Mouse (Mus musculus) spleen, postnatal 4 days (tissue): ENCODE measurements around the gene Gtf2h5.

Source experiments
- DNase-seq, 2 experiments: peaks; one replicate each; pipeline ENCODE4 v3.0.0; 2022; ENCODE audit warnings: low spot score in 2 of 2

Gtf2h5 gene

DNA sequence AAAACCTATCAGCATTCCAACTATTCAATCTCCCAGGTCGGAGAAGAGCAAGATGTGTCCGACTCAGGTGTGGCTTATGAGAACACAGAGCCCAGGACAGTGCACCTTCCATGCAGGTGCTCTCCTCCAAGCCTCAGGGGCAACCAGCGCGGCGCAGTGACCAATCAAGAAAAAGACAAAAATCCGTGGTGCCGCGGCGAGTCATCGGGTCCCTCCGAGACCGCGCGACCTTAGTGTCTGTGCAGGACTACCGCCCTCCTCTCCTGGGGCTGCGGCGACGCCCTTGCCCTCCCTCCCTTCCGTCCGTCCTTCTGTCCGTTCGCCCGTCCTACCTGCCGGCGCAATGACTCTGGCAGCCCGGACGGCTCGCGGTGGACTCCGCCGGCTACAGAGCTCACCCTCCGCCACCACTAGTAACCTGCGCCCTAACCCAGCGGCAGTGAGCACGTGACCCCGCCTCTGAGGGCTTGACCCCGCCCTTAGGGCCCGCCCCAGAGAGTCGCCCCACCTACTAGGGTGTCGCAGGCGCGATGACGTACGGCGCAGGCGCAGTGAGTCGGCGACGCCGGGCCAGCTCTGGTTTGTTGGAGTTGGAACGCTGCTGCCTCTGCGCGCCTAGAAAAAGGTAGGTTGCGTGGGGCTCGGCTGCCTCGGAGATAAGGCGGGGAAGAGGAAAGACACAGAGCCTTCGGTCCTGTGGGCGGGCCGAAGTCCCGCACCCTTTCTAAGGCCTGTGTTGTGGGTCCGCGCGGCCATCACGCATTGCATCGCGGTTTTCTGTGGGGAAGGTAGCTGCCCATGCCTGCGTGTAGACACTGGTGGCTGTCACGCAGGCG is at the start of gene Gtf2h5, which contains the start of gene Serac1:
Gene Gtf2h5, plus strand, starts transcription at position 500 of the 836 bp plus-strand sequence.
Gene Serac1, minus strand, starts transcription at position 455 of the 836 bp plus-strand sequence.
- peak; percentile 98 to 99 for DNase-seq

DNA sequence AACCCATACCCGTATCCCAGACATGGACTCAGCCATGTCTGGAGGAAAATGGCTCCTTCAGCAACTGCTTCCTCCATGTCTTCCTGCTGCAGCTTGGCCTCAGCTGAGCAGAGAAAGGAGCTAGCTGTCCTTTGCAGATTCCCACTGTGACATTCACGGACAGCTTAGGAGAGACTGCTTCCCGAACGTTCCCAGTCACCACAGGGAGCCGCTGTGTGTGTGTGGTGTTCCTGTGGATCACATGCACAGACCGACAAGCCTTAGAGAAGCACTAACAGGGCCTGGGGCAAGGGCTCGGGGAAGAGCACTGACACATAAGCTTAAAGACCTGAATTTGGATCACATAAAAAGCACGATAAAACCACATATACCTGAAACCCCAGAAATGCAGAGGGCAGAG is 43.9 kb upstream of the Gtf2h5 start:
- DNase-seq: no peak

DNA sequence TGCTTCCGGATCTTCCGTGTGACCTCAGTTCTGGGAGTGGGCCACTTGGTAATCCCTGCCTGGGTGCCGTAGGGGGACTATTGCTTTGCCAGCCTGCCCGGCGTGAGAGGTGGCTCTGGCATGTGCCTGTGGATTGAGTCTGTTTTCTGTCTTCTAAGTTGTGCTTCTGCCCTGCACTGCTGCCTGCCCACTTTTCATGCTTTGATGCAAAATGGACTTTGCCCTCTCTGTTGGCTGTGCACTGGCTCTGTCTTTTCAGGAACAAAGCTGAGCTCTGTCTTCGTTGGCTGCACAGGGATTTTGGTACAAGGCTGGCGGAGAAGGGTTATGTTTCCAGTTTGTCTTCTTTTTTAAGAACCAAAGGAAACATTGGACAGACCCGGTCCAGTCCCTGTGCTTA is 43.1 kb upstream of the Gtf2h5 start:
- DNase-seq: no peak

DNA sequence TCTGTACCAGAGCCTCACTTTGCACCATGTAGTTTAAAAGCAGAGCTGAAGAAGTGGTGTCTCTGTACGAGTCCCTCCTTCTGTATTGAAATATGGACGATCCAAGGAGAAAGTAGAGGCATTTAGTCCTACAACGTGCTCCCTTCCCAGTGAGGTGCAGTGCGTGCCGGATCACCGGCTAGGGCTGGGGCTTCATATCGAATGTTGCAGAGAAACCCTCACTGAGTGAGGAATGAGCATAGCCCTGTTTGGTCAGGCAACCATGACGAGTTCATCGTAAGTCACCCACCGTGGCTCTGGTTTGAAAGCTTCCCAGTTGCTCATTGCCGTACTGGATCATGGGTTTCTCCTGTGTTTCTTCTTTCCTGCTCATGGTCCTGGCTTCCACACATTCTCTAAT is 42.7 kb upstream of the Gtf2h5 start:
- DNase-seq: no peak

DNA sequence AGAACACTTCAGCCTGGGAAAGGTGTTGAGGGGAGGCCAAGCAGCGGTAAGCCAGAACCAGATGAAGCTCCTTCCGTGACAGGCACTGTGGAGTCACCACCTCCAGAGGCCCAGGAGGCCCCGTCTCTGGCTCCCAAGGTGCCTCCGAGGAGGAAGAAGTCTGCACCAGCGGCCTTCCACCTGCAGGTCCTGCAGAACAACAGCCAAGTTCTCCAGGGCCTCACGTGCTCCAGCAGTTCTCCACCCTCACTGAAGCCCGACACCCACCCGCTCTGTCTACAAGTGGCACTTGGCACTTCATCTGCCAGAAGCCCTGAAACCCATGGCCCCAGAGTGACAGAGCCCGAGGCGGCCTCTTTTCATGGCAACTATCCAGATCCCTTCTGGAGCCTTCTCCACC is 42.1 kb upstream of the Gtf2h5 start:
- DNase-seq: peak in 1 of 2 experiments; percentile 56

DNA sequence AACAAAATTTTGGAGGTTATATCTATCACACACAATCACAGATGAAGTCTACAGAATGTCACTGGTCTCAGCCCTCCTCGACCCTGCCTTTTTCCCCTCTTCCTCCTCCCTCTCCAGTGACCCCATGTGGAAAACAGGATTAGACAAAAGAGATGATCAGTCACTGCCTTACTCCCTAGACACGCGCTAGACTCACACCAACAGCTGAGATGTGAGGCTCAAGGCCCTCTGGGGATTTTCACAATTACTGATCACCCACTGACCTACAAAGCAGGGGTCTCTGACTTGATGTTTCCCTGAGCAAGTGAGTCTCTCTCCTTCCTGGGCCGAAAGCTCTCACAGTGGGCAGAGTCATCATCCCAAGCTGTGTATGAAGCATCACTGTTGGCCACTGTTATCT is 26.8 kb upstream of the Gtf2h5 start:
- DNase-seq: no peak

DNA sequence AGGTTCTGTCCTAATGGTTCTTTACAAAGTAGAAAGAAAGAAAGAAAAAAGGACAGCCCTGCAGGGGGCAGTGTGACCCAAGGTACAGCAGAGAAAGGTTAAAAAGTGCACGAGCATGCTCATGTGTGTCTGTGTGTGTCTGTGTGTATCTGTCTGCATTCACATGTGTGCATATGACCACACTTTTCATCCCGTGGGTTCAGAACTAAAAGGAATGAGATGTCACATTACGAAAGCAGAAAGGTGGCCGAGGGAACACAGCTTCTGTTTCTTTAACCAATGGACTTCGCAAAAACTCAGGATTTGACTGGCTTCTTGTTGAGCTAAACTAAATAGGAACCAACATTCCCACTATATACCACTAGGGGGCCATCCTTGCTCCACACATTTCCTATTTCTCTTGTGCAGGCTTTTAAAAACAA is 24.6 kb upstream of the Gtf2h5 start:
- DNase-seq: peak; percentile 61 to 83

DNA sequence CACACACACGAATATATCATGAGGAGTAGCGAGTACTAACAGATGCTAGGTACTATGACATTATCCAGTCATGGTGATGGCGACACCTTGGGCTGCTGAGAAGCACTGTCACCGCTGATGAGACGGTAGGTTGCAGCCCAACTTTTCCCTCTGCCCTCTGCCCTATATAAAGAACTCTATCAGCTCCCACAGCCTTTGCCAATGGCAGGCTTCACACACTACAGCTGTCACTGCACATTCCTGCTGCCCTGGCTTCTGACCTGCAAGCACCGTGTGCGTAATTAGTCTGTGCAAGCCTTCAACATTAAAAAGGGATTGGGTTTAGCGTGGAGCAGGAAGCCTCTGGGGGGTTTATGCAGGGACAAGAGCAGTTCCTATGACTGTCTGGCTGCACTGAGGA is 16.8 kb upstream of the Gtf2h5 start:
- no peak for DNase-seq

DNA sequence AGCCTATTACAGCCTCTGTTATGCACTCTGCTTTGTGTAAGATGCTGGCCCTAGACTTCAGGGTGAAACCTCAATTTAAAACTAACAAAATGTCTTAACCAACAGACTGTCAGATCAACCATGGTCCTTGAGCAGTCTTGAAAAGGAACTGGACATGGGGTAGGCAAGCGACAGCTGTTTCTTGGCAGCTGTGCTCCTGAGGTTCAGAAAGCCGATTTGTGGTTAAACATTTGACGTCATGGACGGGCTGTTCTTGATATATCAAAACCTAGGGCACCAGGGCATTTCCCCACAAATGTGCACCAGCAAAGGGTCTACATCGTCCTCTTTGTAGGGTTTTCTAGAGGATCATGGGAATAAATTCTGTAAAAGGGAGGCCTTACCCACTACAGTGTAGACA is 16.1 kb upstream of the Gtf2h5 start:
- no peak for DNase-seq

DNA sequence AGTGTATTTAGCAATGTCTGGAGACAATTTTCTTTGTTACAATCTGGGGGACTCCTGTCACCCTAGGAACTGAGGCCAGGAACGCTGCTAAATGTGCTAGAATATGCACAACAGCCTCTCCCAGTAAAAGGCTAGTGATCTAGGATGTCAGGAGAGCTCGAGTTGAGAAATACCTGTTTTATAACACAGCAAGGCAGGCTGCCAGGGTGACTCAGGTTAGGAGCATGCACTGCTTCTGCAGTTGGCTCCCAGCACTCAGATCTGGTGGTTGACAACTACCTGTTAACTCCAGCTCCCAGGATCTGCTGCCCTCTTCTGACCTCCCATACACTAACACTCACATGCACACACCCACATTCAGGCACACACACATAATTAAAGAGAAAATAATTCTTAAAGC is 13.6 kb upstream of the Gtf2h5 start:
- DNase-seq: no peak

DNA sequence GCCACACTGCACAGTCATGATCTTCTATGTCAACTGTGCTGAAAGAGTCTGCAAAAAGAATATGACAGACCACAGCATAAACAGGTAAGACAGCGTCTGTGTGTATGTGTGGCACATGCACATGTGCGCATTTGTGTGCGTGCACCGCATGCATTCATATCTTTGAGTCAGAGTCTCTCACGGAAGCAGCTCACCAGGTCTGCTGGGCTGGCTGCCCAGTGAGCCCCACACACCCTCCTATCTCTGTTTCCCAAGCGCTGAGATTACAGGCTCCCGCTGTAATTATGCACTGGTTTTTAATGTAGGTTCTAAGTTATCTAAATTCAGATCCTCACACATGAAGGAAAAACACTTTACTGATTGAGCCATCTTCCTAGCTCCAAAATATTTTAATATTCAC is 12.0 kb upstream of the Gtf2h5 start:
- DNase-seq: no peak

DNA sequence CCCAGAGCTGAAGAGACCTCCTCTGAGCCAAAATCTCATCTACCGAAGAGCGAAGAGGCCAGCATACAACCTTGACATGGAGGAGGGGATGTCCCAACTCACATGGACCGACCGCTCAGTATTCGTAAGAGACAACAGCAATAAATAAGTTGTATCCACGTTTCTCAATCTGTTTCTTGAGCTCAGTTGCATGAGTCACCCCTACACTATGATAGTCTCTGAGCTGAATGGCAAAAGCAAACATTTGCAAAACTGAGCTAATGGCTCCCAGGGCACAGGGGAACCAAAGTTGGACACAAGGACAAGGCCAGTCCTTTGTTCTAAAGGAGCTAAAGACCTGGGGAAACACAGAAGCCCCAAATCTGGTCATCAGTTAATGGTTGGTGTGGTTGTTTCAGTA is 9.7 kb upstream of the Gtf2h5 start:
- DNase-seq: no peak

DNA sequence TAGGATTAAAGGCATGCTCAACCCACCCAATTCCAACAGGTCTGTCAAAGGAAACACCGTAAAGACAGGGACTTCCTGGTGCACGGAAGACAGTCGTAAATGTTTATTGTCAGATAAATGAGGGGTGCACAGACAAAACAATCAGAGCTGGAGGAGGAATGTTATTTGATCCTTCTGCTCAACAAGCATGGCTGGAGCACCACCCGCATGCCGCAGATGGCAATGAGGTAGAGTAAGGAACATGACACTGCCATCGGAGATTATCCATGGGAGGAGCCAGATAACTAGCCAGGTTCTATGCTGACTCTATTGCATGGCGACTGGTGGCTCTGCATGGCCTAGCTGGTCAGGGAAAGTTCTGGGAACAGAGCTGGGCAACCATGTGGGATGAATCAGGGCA is 6.2 kb upstream of the Gtf2h5 start:
- DNase-seq: no peak

DNA sequence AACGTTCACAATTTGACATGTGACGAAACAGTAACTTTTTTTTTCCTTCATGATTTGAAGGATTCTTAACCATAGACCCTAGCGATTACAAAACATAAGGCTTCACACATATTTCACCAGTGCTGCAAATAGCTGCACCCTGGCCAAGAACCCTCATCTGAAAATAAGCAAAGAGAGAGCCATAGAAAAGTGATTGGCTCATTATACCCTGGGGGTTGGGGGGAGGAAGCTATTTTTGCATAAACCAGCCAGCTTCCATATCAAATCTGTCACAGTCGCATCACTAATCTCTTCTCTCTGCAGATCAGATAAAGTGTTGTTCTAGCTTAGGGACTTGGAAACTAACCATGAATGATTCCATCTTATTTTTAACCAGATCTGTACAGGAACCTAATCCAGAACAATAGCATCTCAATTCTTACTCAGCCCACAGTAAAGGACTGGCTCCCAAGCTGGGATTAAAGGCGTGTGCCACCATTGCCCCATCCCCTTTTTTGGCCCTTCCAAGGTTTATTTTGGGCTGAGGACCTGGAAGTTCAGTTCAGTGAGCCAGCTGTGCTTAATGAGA is 3.8 kb downstream of the Gtf2h5 start:
- no peak for DNase-seq

DNA sequence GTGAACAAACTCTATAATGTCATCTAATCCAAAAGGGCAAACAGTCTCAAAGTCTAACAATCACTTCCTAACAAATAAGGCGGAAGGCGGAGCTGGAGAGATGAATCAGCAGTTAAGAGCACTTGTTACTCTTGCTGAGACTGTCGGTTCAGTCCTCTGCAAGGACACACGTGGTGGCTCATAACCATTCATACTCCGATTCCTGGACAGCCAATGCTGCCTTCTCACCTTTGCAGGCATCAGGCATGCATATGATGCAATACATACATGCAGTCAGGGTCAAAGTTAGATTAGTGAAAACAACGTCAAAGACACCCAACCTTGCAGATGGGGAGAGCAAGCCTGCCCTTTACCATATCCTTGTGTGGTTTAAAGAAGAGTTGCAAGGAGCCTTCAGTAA is 12.0 kb downstream of the Gtf2h5 start:
- no peak for DNase-seq

DNA sequence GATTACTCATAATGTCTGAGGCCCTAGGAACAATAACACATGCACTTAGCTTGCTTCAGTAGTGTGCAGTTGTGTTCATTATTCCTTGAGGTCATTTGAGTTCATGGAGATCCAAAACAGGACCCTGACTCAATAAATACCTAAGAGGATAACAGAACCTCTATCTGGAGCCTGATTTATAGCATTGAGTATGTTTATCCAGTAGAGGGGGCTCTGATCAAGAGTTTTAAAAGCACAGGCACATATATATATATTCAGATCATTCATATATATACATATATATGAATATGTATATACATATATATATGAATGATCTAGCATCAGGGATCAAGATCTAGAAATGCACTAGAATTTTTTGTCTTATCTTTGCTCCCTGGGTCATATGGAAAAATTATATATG is 16.0 kb downstream of the Gtf2h5 start:
- no peak for DNase-seq

DNA sequence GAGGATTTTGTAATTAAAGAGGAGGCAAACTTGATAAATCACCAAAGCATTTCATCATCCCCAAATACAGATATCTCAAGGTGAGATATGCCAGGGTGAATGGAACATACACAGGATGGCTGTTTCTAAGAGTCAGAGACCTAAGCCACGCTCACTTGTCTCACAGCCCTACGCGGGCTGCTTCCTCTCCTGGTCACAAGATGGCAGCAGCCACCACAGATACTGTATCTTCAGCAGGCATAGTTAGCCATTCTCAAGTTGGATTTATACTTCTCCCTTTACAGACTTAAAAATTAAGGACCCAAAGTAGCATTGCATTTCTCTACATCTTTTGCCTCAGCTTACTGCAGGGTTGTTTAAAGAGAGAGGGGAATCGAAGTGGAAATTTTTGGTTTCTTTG is 18.3 kb downstream of the Gtf2h5 start:
- DNase-seq: peak in 1 of 2 experiments; percentile 25

DNA sequence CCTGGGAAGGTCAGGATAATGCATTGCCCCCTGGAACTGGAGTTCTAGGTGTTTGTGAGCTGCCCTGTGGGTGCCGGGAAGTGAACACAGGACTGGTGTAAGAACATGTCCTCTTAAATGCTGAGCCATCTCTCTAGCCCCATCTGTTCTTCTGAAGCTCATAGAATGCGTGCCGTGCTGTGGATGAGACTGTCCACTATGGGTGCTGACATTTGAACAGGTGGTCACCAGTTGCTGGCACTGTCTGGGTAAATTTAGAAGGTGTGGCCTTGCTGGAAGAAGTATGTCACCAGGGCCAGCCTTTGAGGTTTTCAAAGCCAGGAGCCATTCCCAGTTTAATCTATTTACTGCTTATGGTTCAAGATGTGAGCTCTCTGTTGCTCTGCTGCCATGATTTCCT is 22.7 kb downstream of the Gtf2h5 start:
- no peak for DNase-seq

DNA sequence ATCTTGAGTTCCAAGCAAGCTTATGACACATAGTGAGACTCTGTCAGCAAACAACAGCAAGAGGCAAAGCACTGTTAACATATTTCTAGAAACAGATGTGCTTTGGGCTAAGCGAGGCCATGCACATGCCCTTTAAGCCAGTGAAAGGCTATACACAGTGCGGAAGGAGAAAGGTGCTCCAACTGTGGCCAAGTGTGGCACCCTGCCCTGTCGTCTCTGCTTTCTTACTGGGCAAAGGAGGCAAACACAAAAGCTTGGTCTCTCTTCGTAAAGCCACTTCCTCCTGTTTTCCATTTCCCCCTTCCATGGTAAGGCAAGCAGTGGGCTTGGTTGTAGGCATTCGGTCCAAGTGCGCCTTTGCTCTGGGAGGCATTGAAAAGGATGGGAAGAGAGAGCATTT is 24.0 kb downstream of the Gtf2h5 start:
- no peak for DNase-seq

DNA sequence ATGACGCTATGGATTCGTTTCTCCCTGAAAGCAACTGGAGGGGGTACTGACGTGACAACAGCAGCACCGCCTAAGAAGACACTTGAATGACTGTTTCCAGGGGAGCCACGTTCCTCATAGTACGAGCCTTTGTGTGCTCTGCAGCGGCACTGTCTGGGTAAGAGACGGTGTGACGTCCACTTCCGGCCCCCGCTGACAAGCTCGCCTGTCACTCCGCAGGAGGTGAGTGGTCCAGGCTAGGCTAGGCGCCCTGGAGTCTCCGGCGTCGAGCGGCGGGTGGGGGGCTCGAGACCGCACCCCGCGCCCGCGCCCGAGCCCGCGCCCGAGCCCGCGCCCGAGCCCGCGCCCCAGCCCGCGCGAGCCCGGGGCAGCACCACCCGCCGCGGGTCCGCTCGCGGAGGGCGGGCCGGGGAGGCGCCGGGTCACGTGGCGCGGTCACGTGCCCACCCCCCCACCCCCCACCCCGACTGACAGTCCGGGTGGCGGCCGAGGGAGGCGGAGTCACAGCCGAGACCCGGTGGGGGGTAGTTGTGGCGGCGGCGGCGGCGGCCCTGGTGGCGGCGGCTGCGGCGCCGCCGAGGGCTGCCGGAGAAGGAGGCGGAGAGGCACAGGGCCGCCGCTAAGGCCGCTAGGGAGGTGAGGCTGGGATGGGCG is 26.9 kb downstream of the Gtf2h5 start, which contains the start of gene Tulp4:
Gene Tulp4, plus strand, starts transcription at position 77 of the 654 bp plus-strand sequence.
- DNase-seq: peak; percentile 75 to 84

DNA sequence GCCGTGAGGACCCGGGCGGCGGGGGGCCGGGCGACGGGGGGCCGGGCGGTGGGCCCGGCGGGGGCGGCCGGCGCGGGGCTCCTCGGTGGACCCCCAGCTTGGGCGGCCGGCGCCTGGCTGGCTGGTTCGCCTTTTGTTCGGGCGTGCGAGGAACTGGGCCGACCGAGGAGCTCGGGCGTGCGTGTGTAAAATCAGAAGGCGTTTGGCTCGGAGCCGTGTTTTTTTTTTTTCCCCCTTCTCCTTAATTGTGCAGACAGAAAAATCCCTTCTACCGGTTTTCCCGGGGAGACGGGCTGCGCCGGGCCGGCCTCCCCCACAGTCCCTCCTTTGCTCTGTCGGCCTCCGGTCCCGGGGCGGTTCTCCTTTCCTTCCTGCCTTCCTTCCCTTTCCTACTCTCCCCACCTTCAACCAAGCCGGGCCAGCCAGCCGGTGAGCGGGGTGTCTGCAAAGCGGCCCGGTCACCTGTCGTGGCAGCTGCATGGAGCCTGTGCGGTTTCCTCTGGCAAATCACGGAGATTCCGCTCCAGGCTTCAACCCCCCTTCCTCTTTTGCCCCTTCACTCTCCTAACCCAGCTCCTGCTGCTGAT is 27.5 kb downstream of the Gtf2h5 start:
- peak; percentile 19 to 70 for DNase-seq

DNA sequence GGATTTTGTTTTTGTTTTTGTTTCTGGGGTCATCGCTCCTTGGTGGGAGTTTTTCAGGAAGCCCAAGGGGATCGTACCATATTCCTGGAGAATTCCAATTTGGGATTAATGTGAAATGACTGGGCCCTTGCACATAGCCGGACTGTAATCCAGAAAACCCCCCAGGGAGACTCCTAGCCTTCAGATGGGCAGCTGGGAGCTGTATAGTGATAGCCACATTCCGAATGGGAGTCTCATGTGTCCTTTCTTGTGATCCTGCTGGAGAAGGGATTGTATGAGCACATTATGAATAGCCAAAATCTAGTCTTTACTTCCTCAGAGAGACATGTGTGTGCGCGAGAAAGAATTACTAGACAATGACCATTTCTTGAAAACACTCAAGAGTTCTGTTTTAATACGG is 28.6 kb downstream of the Gtf2h5 start:
- no peak for DNase-seq
